Mouse (Mus musculus) stomach, embryonic 15.5 days (tissue): ENCODE results near the gene Rtn4ip1. TPM values are rescaled to one million over a fixed set of nuclear protein-coding genes. Genes with fewer than 3 reads are reported as not detected.

Experiments used
- ATAC-seq: fragments of 200-750 bp; cut with Nextera tagmentation; 2 replicates; pipeline ENCODE4 v1.8.0; 2017; ENCODE audit warnings: low read depth, moderate number of reproducible peaks, moderate TSS enrichment; ENCODE audit not compliant: insufficient read depth, low FRiP score
- H3K27ac ChIP-seq: fragments of 300-500 bp; sonication (generic); 2 replicates; pipeline ENCODE4 v1.5.1; 2015; ENCODE audit warnings: mild to moderate bottlenecking, inconsistent platforms
- H3K27me3 ChIP-seq: fragments of 300-500 bp; sonication (generic); replicated peaks from 2 replicates; pipeline ENCODE4 v1.6.1; 2015; ENCODE audit warnings: inconsistent platforms
- H3K36me3 ChIP-seq: fragments of 300-500 bp; sonication (generic); 2 replicates; pipeline ENCODE4 v1.6.1; 2015; ENCODE audit warnings: inconsistent platforms
- H3K4me1 ChIP-seq: fragments of 300-500 bp; sonication (generic); 2 replicates; pipeline ENCODE4 v1.6.1; 2015; ENCODE audit warnings: inconsistent platforms
- H3K4me2 ChIP-seq: fragments of 300-500 bp; sonication (generic); 2 replicates; pipeline ENCODE4 v1.6.1; 2015; ENCODE audit warnings: mild to moderate bottlenecking, inconsistent platforms
- H3K4me3 ChIP-seq: fragments of 300-500 bp; sonication (generic); replicated peaks from 2 replicates; pipeline ENCODE4 v1.5.1; 2015; ENCODE audit warnings: inconsistent platforms
- H3K9ac ChIP-seq: fragments of 300-500 bp; sonication (generic); 2 replicates; pipeline ENCODE4 v1.6.1; 2015; ENCODE audit warnings: inconsistent platforms
- H3K9me3 ChIP-seq: fragments of 300-500 bp; sonication (generic); 2 replicates; pipeline ENCODE4 v1.6.1; 2016; ENCODE audit warnings: inconsistent platforms
- WGBS: fragments of 180-500 bp; shearing (Covaris S2); methylation state at CpG from one replicate; pipeline ENCODE4 v1.1.7; 2015; 5-methylcytosine and 5-hydroxymethylcytosine counted together
- polyA plus RNA-seq: library from polyadenylated mRNA; unstranded; fragments of >200 nt; fragmentation: Nextera tagmentation; extraction: Ambion mirVana; gene quantifications from 2 replicates; pipeline ENCODE4 v1.2.1, GENCODE M21; 2015

The Rtn4ip1 gene
- polyA plus RNA-seq, 1 experiment from 2014 or later, result 11.8 TPM

DNA sequence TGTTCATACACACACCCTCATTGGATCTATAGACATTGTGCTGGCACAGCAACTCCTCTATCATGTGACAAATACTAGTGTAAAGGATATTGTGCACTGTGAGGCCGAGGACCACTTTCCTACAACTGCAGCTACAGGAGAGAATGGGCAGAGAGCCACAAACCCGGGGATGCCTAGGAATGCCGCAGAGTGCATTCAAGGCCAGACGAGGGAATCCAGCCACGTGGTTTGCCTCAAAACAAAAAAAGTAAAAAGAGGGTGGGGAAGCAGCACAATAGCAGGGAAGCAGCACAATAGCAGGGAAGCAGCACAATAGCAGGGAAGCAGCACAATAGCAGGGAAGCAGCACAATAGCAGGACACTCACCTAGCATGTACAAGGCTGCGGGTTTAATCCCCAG is 91.6 kb downstream of the Rtn4ip1 start:
- Histone ChIP-seq H3K27me3 (no peaks in the 10 kb centered on the region), H3K4me1 (no peaks in the 10 kb centered on the region), H3K4me3 (no peak overlapping the region), H3K27ac (no peak overlapping the region), H3K9ac (no peak overlapping the region), H3K4me2 (no peak overlapping the region), H3K9me3 (no peaks in the 10 kb centered on the region), H3K36me3 (no peaks in the 10 kb centered on the region)
- ATAC-seq, result no peak
- 41% methylated on average over 6 of the region's 6 CpGs for WGBS

DNA sequence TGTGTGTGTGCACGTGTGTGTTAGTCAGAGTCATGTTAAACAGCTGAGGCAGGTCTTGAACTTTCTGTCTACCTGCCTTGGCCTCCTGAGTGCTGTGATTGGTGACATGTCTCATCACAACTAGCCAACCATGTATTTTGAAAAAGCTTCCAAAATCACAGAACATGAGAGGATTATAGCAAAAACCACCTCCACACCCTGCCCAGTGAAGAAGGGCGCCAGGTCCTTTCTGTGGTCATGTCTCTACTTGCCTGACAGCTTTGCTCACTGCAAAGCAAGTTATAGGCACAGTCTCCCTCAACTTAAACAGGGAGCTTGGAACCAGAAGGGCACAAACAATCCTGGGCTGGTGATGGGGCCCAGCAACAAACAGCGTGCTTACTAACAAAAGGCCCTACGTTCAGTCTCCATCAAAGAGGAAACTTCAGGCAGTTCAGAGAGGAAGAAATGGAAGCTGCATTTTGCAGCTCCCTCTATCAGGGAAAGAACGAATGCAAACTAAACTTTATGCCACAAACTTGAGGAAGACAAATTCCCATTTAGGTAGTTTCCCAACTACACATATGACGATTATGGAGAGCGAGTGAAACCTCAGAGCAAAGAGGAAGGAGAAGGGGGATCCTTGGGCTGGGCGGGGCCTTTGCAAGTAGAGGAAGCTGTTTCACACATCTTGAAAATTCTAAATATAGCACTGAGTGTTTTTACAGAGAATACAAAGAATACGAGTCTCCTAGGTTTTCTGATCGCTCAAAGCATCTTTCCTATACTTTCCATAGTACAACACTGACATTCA is 94.4 kb downstream of the Rtn4ip1 start:
- no peak overlapping the region for H3K4me3 ChIP-seq
- 0 out of 2 replicates have a peak, but pooled peaks cover under 1% of the 10 kb centered on the region for H3K27me3 ChIP-seq
- H3K9me3 ChIP-seq, result no peaks in the 10 kb centered on the region
- H3K4me1 ChIP-seq, result peaks cover 4% of the 10 kb centered on the region; the same call in 1 of the 2 replicates
- H3K27ac ChIP-seq, result no peak overlapping the region
- H3K9ac ChIP-seq, result no peak overlapping the region
- H3K36me3 ChIP-seq, result no peaks in the 10 kb centered on the region
- 66% methylated on average over 10 of the region's 10 CpGs for WGBS
- H3K4me2 ChIP-seq, result no peak overlapping the region
- no peak for ATAC-seq

DNA sequence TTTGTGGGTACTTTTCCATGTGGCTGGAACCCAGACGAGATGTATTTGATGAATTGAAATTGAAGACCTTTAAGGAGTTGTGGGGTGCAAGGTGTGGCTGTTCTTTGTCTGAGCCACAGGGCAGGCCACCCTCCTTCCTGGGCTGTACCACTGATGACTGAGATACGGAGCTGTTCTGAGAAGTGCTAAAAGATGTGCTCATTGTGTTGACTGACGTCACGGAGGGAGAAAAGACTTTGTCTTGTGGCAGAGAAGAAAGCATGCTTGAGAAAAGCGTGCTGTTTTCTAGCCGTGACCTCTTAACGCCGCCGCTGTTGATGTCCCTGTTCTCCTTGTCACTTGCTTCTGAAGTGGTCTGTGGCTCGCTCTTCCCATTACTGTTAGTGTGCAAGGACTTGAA is 95.7 kb downstream of the Rtn4ip1 start:
- Histone ChIP-seq H3K4me2 (no peak overlapping the region), H3K9me3 (no peaks in the 10 kb centered on the region), H3K36me3 (no peaks in the 10 kb centered on the region), H3K4me1 (peaks cover 4% of the 10 kb centered on the region; the same call in 1 of the 2 replicates), H3K9ac (no peak overlapping the region), H3K4me3 (no peak overlapping the region), H3K27me3 (0 out of 2 replicates have a peak, but pooled peaks cover 5% of the 10 kb centered on the region), H3K27ac (no peak overlapping the region)
- ATAC-seq, result no peak
- 83% methylated on average over 10 of the region's 10 CpGs for WGBS

DNA sequence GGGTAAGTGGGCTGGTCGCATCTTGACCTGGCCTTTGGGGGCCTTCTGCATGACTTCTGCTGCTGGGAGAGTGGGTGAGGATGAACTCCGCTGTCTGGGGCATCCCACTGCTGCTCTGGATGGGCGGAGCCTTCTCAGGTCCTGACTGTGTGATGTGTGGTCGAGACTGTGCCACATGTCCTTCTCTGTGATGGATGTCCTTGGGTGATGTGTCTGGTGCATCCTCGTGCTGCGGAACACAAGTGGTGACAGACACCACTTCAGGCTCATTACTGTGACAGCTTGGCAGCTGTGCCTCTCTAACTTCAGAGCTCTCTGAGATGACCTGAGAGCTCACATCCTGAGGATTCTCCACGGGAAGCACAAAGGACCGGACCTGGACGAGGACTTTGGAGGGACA is 96.4 kb downstream of the Rtn4ip1 start:
- Histone ChIP-seq H3K4me1 (peaks cover 4% of the 10 kb centered on the region; the same call in 1 of the 2 replicates), H3K36me3 (no peaks in the 10 kb centered on the region), H3K9ac (no peak overlapping the region), H3K27ac (no peak overlapping the region), H3K4me3 (no peak overlapping the region), H3K9me3 (no peaks in the 10 kb centered on the region), H3K4me2 (no peak overlapping the region), H3K27me3 (peaks cover 7% of the 10 kb centered on the region; the same call in 1 of the 2 replicates)
- WGBS, result 69% methylated on average over 9 of the region's 9 CpGs
- ATAC-seq, result no peak

DNA sequence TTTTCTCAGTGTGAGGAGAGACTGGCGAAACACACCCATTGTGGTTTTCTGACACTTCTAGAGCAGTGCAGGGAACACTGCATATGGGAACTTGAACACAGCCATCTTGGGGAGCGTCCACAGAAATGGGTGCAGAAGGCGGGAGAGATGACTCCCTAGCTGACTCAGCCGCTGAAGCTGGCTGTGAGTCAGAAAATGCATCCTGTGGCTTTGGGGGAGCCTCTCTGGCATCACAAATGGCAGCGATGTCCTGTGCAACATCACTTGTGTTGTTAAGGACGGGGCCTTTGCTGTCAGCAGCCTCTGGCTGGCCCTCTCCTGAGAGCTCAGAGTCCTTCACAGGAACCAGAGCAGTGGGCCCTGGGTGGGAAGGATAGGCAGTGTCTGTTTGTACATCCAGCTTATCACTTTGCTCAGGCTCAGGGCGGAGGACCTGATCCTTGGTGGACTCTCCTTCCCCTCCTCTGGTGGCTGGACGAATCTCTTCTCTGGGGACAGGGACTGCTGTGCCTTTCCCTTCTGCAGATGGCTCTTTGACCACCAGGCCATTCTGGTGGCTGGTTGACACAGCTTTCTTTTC is 97.0 kb downstream of the Rtn4ip1 start:
- 77% methylated on average over 8 of the region's 8 CpGs for WGBS
- H3K9me3 ChIP-seq, result no peaks in the 10 kb centered on the region
- H3K27ac ChIP-seq, result no peak overlapping the region
- H3K36me3 ChIP-seq, result no peaks in the 10 kb centered on the region
- ATAC-seq, result no peak
- H3K4me3 ChIP-seq, result no peak overlapping the region
- no peak overlapping the region for H3K9ac ChIP-seq
- peaks cover 13% of the 10 kb centered on the region for H3K27me3 ChIP-seq
- no peak overlapping the region for H3K4me2 ChIP-seq
- H3K4me1 ChIP-seq, result peaks cover 8% of the 10 kb centered on the region; the same call in 1 of the 2 replicates

DNA sequence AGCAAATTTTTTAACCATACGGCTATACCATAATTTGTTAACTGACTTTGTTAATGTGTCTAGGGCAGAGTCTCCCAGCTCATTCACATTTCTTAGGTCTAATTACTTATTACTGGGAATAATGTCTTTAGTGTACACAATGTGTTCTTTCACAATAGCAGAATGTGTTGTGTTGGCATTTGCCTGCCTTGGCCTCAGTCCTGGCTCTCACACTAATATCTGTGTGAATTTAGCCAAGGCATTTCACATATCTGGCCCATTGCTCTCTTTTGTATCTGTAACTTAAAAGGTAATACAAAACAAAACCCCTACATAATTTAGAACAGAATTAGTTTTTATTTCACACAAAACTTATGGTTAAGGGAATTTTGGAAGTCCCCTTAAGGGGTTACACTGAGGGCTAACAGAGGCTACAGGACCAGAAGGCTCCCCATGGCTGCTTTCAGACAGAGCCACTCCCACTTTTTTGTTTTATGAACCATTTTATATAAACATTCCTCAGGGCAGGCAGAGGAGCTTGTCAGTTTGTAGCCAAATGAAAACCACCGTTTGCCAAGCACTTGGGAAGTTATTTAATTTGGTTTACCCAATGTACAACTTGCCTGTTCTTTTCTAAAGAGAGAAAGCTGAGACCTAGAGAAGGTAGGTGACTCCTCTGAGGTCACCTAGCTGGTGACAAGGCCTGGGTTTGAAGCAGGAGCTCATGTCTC is 98.7 kb downstream of the Rtn4ip1 start:
- peaks cover 17% of the 10 kb centered on the region for H3K4me1 ChIP-seq
- no peak overlapping the region for H3K4me2 ChIP-seq
- H3K27ac ChIP-seq, result no peak overlapping the region
- 30% methylated on average over 2 of the region's 2 CpGs for WGBS
- H3K27me3 ChIP-seq, result peaks cover 30% of the 10 kb centered on the region
- H3K4me3 ChIP-seq, result no peak overlapping the region
- H3K9me3 ChIP-seq, result no peaks in the 10 kb centered on the region
- no peak for ATAC-seq
- no peaks in the 10 kb centered on the region for H3K36me3 ChIP-seq
- H3K9ac ChIP-seq, result no peak overlapping the region

DNA sequence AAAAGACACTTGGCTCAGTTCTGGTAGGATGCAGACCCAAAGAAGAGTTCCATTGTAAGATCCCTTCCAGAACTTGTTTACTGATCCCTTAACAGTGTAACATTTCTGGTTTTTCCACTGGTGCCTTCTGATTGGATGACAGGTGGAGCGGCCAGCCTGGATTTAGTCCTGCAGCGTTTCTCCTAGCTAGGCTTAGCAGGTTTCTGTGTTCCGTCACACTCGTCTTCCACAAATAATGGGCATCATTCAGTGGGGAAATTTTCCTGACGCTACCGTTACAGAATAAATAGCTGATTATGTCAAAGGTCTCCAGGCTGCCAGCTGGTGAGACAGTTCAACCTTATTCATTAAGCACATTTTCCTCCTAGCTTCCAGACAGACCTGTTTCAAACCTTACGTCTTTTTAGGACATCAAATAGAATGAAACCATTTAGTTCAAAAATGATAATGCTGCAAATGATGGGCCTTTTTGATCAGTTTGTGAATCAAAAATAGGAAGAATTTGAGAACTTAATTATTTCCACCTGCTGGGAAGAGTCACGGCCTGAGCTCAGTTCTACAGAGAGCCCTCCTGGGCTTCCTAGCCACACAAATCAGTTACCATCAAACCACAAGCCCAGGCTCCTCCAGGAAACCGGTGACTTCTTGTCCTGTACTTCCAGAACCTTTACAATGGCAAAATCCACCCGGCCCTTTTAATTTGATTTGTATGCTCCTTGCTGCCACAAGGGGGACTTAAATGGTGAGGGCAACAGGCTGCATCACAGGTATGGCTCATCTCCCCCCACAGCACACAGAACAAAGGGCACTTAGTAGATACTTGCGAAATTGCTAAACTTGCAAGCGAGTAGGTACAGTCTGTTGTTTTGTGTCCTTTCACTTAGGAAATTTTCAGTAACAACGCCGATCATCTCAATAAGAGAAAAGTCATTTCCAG is 100.7 kb downstream of the Rtn4ip1 start:
- no peak overlapping the region for H3K9ac ChIP-seq
- no peak overlapping the region for H3K4me3 ChIP-seq
- ATAC-seq, result no peak
- H3K27ac ChIP-seq, result no peak overlapping the region
- H3K4me1 ChIP-seq, result peaks cover 24% of the 10 kb centered on the region
- H3K9me3 ChIP-seq, result no peaks in the 10 kb centered on the region
- 32% methylated on average over 14 of the region's 14 CpGs for WGBS
- H3K27me3 ChIP-seq, result peaks cover 30% of the 10 kb centered on the region
- no peaks in the 10 kb centered on the region for H3K36me3 ChIP-seq
- peak overlapping the region; percentile 87; the same call in 1 of the 2 replicates for H3K4me2 ChIP-seq

DNA sequence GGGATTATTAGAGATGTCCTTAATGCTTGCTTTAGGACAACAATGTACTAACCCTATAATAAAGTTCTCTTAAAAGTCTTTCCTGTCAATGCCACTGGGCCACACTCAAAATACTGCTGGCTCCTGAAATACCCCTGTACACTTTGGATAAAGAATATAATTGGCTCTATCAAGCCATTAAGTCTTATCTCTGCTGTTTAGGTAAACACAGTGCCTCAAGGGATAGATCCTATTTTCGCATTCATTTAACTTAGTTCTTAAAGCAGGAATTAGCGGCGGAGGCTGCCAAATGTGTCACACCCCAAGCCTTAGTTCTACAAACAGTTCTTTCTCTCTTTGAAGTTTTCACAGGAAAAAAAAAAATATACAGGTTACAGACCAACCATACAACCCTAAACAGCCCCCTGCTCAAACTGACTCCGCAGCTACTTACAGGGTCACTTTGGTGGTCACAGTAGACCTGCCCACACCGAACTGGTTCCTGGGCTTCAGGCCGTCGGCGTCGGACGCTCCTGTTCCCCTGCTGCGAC is 101.5 kb downstream of the Rtn4ip1 start:
- Histone ChIP-seq H3K4me2 (peak overlapping the region; percentile 87), H3K4me3 (peak overlapping the region; percentile 73), H3K27me3 (peaks cover 30% of the 10 kb centered on the region), H3K27ac (no peak overlapping the region), H3K36me3 (no peaks in the 10 kb centered on the region), H3K9ac (peak overlapping the region; percentile 63; the same call in 1 of the 2 replicates), H3K4me1 (peaks cover 24% of the 10 kb centered on the region), H3K9me3 (no peaks in the 10 kb centered on the region)
- WGBS, result 7% methylated on average over 11 of the region's 11 CpGs
- ATAC-seq, result no peak

DNA sequence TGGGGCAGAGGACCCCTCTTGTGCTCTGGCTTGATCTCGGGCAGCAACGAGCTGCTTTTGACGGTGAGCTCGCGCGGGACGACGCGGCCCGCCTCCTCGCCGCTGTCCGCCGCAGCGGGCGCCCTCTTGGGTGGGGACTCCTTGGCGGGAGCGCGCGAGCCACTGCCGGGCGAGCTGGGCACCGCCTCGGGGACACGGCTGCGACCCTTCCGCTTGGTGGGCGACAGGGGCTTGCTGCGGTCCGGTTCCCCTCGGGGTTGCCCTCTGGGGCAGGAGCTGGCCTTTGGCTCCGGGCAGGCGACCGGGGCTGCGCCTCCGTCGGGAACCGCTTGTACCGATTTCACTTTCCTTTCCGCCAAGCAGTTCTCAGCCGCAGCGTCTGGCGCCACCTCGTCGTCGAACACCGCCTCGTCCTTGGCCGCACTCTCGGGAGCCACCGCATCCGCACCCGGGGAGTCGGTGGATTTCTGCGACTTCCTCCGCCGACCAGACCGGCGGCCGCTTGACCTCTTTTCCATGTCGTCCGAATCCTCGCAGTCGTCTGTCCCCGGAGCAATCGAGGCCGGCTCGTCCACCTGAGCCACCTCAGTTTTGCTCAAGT is 102.0 kb downstream of the Rtn4ip1 start:
- Histone ChIP-seq H3K9me3 (no peaks in the 10 kb centered on the region), H3K4me1 (peaks cover 24% of the 10 kb centered on the region), H3K9ac (peak overlapping the region; percentile 63; the same call in 1 of the 2 replicates), H3K4me3 (peak overlapping the region; percentile 73), H3K27ac (no peak overlapping the region), H3K27me3 (peaks cover 30% of the 10 kb centered on the region), H3K36me3 (no peaks in the 10 kb centered on the region), H3K4me2 (peak overlapping the region; percentile 87)
- WGBS, result under 1% methylated on average over 68 of the region's 68 CpGs
- ATAC-seq, result no peak

DNA sequence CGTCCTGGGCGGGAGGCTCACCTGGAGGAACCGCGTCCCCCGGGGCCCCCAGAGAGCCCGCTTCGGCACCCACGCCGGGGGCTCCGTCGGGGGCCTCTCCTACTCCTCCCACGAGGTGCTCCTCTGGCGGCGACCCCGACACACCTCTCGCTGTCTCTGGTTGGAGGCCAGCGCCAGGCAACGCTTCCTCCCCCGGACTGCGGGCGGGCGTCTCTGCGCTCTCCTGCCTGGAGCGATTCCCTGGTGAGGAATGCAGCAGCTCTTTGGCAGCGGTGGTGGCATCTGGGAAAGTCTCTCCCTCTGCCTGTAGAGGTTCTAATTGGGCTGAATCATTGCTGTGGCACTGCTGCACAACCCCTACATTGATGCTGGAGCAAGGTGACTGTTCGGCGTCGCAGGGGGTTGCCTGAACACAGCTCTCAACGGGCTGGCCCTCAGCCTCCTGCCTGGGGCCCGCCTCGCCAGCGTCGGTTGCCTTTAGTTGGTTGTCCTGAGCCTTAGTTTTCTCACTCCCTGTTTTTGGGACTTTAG is 102.7 kb downstream of the Rtn4ip1 start:
- Histone ChIP-seq H3K27ac (no peak overlapping the region), H3K9ac (no peak overlapping the region), H3K9me3 (no peaks in the 10 kb centered on the region), H3K4me2 (peak overlapping the region; percentile 87), H3K4me1 (peaks cover 24% of the 10 kb centered on the region), H3K36me3 (no peaks in the 10 kb centered on the region), H3K27me3 (peaks cover 30% of the 10 kb centered on the region), H3K4me3 (peak overlapping the region; percentile 73)
- 4% methylated on average over 33 of the region's 33 CpGs for WGBS
- ATAC-seq, result no peak
